Mouse (Mus musculus) B cell, adult 2 months (primary cell): ENCODE measurements around the gene 6430531B16Rik.
A peak's percentile ranks its signal among the peaks of the same experiment; 100 is the strongest.

Experiments
- DNase-seq, 2 experiments: peaks; one replicate each; pipeline ENCODE4 v3.0.0; 2022

The 6430531B16Rik gene

DNA sequence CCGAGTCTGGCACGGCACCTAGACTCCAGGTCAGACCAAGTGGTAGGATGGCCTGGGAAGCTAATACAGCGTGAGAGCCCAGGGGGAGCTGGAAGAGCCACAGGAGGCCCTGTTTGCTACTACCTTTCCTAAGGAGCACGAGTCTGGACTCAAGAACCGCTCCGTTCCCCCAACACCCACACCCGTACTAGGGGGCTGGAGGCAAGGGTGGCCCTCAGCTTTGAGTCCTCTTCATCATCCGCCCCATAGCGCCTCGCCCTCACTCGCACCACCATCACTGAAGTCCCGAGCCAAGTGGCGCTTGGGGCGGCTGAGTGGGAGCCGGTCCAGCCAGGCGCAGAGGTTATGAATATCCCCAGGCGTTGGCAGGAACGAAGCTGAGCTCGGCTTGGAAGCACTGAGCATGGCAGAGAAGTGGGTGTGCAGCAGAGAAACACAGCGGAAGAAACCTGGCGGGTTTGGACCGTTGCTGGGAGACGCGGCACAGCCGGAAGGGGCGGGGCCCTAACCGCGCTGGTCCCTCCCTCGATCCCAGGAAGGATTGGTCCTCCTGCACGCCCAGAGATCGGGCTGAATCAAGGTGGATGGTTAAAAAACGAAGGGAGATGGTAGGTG is at the start of gene 6430531B16Rik:
Gene 6430531B16Rik, minus strand, starts transcription at position 478 of the 615 bp plus-strand sequence.
- DNase-seq, result peak; percentile 73 to 74

GRCm38 (mm10) chr7:140011336-140011735 is 32.8 kb upstream of the 6430531B16Rik start:
- DNase-seq, result no peak

DNA sequence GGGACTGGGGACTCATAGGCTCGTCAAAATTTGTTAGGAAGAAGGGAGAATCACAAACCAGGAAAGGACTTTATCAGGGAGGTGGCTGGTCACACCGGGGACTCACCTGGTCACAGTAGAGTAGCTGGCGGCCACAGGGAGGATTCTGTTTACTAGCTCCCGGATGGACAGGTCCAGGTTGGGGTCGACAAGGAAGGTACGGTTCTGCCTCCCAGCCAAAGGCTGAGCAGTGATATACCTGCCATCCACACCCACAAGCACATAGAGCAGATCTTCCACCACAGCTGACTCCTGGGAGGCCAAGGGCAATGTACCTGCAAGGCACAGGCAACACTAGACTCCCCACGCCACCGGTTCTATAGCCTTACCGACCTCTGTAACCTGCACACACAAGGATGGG is 29.2 kb upstream of the 6430531B16Rik start:
- peak; percentile 0 for DNase-seq

GRCm38 (mm10) chr7:140006861-140007611 is 28.5 kb upstream of the 6430531B16Rik start:
- DNase-seq, result peak in 1 of 2 experiments; percentile 0

GRCm38 (mm10) chr7:140004666-140005065 is 26.1 kb upstream of the 6430531B16Rik start:
- DNase-seq, result peak; percentile 0

DNA sequence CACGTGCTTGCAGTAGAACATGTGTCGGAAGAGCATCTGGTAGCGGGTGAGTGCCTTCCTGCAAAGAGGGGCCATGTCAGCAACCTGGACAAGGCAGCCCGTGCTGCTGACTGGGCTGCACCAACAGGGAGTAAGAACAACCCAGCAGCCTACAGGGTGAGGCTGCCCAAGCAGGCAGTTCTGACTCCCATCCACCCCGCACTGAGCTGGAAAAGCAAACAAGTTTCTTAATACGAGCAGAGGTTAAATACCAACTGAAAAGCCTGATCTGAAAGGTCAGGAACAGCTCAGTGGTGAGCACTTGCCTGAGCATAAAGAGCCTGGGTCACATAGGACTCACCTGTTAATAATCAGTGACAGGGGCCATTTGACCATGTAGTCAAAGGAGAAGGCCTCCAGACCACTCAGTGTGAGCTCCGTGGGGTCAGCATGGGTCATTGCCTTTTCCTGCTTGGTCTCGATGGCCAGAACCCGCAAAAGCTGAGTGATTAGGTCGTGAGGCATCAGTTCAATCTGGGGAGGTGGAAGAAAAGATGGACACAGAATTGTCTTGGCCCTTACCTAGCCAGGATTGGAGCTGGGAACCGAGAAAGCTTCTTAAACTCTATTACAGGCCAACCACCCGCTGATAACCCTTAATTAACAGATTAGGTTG is 22.7 kb upstream of the 6430531B16Rik start:
- peak; percentile 0 for DNase-seq

DNA sequence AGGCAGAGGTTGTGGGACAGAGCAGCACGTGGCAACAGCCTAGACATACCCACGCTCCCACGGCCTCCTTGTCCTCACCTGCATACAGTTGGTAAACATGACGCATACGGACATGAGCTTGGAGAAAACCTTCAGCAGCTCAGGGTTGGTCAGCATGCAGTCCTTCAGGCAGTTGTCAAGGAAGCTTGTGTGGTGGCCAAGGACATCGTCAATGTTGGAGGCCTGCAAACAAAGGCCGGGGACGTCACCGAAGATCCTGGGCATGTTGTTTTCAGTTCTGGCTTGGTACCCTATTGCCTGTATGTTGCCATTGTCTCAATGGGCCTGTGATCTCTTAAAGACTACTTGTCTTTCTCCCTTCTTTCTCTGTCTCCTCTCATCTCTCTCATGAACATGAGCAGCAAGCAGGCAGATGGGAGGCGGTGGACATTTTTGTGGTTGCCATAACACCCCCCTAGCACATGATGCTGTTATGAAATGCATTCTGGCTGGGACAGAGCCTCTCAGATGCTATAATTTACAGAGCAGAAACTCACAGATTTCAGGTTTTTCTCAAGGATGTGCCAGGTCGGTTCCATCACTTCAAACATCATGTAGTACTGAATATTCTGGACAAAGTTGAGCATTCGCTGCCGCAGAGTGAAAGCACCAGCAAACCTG is 20.3 kb upstream of the 6430531B16Rik start:
- DNase-seq, result no peak

DNA sequence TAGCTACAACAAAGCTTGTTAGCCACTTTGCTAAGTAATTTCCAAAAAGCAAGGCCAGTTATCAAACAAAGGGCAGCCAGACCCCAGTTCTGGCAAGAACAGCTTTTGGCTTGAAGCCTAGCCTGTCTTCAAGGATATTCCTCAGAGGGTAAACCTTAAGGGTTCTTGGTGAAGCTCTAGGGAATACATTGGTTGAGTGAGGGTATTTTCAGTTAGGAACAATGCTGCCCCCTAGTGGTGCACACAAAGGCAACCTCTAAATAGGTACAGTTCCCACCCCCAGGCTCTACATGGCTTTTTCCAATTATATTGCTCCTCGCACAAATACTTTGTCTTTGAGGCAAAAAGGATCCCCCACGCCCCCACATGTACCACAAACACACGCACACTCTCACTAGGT is 16.1 kb upstream of the 6430531B16Rik start:
- DNase-seq, result peak; percentile 72 to 76

- DNase-seq, result no peak
These were observed 15.6 kb upstream of the 6430531B16Rik start for GRCm38 (mm10) chr7:139994202-139994601.

DNA sequence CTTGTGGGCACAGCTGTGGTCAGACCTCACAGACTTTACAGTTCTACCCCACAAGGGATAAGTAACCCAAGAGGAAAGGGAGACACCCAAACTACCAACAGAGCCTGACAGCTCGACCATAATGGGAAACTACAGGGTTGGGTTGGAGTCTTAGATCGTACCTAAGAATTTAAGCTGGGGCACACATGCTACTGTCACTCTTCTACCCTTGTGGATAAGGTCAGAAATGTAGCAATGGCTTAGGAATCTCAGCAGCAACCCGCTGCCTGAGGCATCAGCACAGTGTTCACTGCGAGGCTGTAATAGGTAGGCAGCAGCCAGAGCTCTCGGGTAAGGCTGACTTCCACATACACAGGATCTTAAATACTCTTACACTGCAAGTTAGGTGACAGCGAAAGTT is 15.0 kb upstream of the 6430531B16Rik start:
- no peak for DNase-seq

GRCm38 (mm10) chr7:139992406-139992805 is 13.9 kb upstream of the 6430531B16Rik start, which contains the start of gene Adam8:
Gene Adam8, minus strand, starts transcription at chr7:139992562.
- peak in 1 of 2 experiments; percentile 38 for DNase-seq

GRCm38 (mm10) chr7:139990864-139991394 is 12.4 kb upstream of the 6430531B16Rik start:
- no peak for DNase-seq

DNA sequence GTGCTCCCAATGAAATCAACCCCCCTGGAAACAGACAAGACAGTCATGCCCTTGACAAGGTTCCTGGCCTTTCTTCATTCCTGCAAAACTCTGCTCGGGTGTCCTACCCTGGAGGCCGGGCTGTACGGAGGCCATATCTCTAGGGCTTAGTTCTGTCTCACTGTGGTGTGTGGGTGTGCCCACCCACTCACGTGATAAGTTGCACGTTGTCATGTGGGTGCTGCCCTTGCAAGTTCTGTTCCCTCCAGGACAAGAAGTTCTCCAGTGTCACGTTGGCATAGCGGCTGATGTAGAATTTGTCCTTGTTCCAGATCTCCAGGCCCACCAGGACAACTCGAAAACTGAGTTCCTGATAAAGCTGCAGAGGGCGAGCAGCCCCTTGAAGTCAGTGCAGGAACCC is 9.7 kb upstream of the 6430531B16Rik start:
- DNase-seq, result no peak

DNA sequence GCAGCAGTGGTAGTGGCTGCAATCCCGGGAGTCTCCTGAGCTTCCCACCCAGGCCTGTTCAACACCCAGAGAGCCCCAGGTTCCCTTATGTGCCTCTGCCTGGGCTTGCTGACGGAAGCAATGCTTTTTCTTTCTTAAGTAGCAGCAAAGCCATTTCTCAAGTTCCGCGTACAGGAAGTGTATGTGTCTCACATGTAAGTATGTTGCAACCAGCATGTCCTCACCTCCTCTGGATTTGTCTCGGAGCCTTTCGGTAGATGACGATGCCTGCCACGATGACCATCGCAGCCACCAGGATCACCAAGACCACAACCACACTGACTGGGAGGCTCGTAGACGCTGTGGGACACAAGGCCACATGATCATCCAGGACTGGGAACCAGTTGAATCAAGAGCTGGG is 6.0 kb upstream of the 6430531B16Rik start:
- DNase-seq, result no peak

GRCm38 (mm10) chr7:139982058-139982457 is 3.5 kb upstream of the 6430531B16Rik start:
- no peak for DNase-seq

DNA sequence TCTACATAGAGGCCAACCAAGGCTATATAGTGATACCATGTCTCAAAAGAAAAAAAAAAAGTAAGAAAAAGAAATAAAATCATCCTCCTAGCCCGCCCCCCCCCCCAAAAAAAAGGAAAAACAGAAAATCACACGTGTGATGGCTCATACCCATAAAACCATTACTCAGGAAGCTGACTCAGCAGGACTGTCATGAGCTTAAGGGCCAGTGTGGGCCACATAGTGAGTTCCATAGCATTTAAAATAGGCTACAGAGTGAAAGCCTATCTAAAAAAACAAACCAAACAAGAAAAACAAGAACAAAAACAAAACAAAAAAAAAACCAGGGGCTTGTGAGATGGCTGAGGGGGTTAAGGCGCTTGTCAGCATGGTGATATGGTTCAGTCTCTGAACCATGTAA is 2.2 kb upstream of the 6430531B16Rik start:
- no peak for DNase-seq

- DNase-seq, result no peak
These were observed 610 bp upstream of the 6430531B16Rik start for GRCm38 (mm10) chr7:139979011-139979719.

- DNase-seq, result no peak
These were observed 3.1 kb downstream of the 6430531B16Rik start for GRCm38 (mm10) chr7:139975471-139975870.

DNA sequence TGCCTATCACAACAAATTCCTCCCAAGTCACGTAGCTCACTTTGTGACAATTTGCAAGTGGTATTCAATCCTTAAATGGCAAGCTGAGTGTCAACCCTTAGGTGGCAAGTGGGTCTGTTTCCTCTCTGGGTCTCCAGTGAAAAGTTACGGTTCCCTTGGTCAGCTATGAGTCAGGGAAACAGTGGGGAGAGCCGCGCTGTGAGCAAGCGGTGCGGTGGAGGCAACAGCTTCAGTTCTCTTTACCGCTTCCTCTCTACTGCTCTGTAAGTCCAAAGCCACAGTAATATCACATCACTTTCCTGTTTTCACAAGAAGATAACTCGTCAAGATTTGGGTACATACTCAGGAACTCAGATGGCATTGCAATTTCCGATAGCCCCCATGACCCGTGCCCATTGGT is 4.2 kb downstream of the 6430531B16Rik start:
- peak in 1 of 2 experiments; percentile 24 for DNase-seq

- DNase-seq, result no peak
These were observed 5.6 kb downstream of the 6430531B16Rik start for GRCm38 (mm10) chr7:139972923-139973331.

DNA sequence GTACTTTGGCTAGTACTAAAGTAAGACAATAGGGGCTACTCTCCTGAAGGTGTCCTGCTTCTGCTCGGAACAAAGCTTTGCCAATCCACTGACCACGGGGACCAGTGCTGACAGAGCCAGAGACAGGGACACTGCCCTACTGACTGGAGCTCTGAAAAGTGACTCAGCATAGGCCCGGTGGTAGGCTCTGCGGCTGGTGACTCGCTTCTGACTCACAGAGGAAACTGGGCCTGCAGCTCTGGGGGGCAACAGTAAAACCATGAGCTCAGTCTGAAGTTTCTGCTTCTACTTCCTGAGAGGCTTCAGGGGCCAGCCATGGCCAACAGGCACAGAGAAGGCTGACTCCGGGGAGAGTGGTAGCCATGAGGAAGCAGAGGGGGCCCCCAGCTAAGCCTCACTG is 7.1 kb downstream of the 6430531B16Rik start:
- no peak for DNase-seq

DNA sequence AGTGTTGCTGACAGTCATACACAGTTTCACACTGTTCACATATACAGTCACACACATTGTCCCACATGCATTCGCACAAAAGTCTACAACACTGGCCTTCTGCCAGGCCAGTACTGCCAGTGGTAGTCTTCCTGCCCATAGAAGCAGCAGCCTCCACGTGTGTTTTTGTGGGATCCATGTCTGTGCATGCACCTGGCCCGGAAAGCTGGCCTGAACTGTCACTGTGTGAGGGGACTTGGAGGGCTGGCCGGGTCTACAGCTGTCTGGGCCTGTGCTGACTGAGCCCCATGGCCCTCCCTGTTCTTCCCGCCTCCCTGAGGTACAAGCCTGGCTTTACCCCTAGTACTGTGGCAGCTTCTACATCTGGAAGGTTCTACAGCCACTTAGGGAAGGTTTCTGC is 7.6 kb downstream of the 6430531B16Rik start:
- DNase-seq, result no peak
